Mouse (Mus musculus) olfactory bulb, adult 2 months (tissue): ENCODE measurements around the gene Tcf7.

Source experiments
- CTCF ChIP-seq: fragments of 200-500 bp; IDR thresholded peaks from 2 replicates; pipeline ENCODE4 v1.5.1; 2012; ENCODE audit warnings: low read depth, mild to moderate bottlenecking, low read length, moderate library complexity; ENCODE audit not compliant: insufficient read depth
- POLR2A ChIP-seq: fragments of 200-500 bp; IDR thresholded peaks from 2 replicates; pipeline ENCODE4 v1.6.1; 2012; ENCODE audit warnings: mild to moderate bottlenecking, low read depth, low read length, moderate library complexity; ENCODE audit not compliant: insufficient read depth

- TF ChIP-seq CTCF (no peak), POLR2A (no peak)
Observed at GRCm38 (mm10) chr11:52283596-52284571, 1.1 kb upstream of the Tcf7 start.
